Mouse (Mus musculus) B cell, adult 62 days (primary cell): Measurements from ENCODE around the gene Clec10a. TPM values are rescaled to one million over a fixed set of nuclear protein-coding genes. Genes with fewer than 3 reads are reported as not detected.

Experiments used
- total RNA-seq: library from RNA; stranded (reverse); gene quantifications from 4 replicates; pipeline ENCODE4 v1.2.4, GENCODE M21; 2023

Clec10a gene
- total RNA-seq: not detected in 4 replicates

DNA sequence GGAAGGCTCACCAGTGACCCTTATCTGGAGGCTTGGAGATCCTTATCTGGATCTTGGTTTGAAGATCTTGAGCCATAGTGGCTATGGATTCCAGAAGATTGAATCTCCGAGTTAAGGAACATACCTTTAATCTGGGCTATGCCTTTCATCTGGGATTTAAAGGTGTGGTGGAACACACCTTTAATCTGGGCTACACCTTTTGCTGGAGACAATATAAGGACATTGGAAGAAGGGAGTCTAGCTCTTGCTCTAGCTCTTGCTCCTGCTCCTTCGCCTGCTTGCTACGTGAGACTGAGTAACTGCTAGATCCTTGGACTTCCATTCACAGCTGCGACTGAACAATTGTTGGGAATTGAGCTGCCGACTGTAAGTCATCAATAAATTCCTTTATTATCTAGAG lies at the start of gene Clec10a:
Clec10a (plus strand) TSS at position 301 of the 400 bp plus-strand sequence.

GRCm38 (mm10) chr11:70129926-70130379 lies 26.0 kb upstream of the Clec10a start, which contains the start of gene Mgl2:
Mgl2 (plus strand) TSS chr11:70130329.

DNA sequence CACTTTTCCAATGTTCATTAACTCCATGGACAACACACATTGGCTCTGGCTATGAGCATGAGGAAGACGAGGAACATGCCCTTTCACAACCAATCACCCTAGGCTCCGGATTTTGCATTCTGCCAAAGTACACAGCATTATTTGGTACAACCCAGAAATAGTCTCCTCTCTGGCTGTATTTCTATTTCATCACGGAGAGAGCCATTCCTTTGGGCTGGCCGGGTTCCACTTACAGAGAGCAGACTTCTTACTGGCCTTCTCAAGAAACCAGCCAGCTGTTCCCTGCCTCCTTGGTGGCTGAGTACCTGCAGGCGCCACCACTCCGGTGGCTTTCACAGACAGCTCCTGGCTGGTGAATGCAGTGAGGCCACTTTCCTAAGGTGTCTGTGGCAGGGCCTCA lies 56.4 kb downstream of the Clec10a start, which contains the start of gene Slc16a11:
Slc16a11 (plus strand) TSS at position 330 of the 400 bp plus-strand sequence.

Other genes with a start within 250 kb of the Clec10a start
- 144 to 150 TPM (median 147 TPM) in 4 replicates for gene Gps2, start 242.3 kb upstream of the Clec10a start, total RNA-seq
- gene Eif5a, start 234.2 kb upstream of the Clec10a start, total RNA-seq: 337 to 380 TPM (median 350 TPM) in 4 replicates
- gene Ybx2, start 220.4 kb upstream of the Clec10a start, total RNA-seq: not detected in 4 replicates
- gene Slc2a4, start 208.0 kb upstream of the Clec10a start, total RNA-seq: not detected in 4 replicates
- not detected in 4 replicates for gene Cldn7, start 191.4 kb upstream of the Clec10a start, total RNA-seq
- 87.5 to 123 TPM (median 99.1 TPM) in 4 replicates for gene Ctdnep1, start 175.0 kb upstream of the Clec10a start, total RNA-seq
- 49.4 to 55.9 TPM (median 52.5 TPM) in 4 replicates for gene Elp5, start 173.7 kb upstream of the Clec10a start, total RNA-seq
- gene Gabarap, start 165.1 kb upstream of the Clec10a start, total RNA-seq: 285 to 331 TPM (median 318 TPM) in 4 replicates
- gene Phf23, start 160.4 kb upstream of the Clec10a start, total RNA-seq: 48.3 to 52.7 TPM (median 51.4 TPM) in 4 replicates
- 51.2 to 61.3 TPM (median 58.7 TPM) in 4 replicates for gene Dvl2, start 155.6 kb upstream of the Clec10a start, total RNA-seq
- 44.6 to 55.5 TPM (median 48.8 TPM) in 4 replicates for gene Acadvl, start 140.8 kb upstream of the Clec10a start, total RNA-seq
- gene Dlg4, start 139.3 kb upstream of the Clec10a start, total RNA-seq: 3.9 to 7.2 TPM (median 4.3 TPM) in 4 replicates
- not detected in 4 replicates for gene Asgr1, start 102.1 kb upstream of the Clec10a start, total RNA-seq
- not detected in 4 replicates for gene Asgr2, start 63.6 kb upstream of the Clec10a start, total RNA-seq
- gene Mgl2, start 25.9 kb upstream of the Clec10a start, total RNA-seq: not detected in 4 replicates
- not detected in 4 replicates for gene Slc16a11, start 56.6 kb downstream of the Clec10a start, total RNA-seq
- gene Slc16a13, start 64.9 kb downstream of the Clec10a start, total RNA-seq: 2.3 to 6.7 TPM (median 2.5 TPM) in 4 replicates
- 0.38 to 0.97 TPM (median 0.72 TPM) in 3 of 4 replicates, not detected in the other for gene Bcl6b, start 73.6 kb downstream of the Clec10a start, total RNA-seq
- 58.0 to 66.5 TPM (median 65.5 TPM) in 4 replicates for gene 0610010K14Rik, start 81.7 kb downstream of the Clec10a start, total RNA-seq
- 1.9 to 7.8 TPM (median 4.1 TPM) in 4 replicates for gene Gm21988, start 83.6 kb downstream of the Clec10a start, total RNA-seq
- 56.1 to 99.7 TPM (median 83.1 TPM) in 4 replicates for gene Rnasek, start 83.6 kb downstream of the Clec10a start, total RNA-seq
- gene Alox12, start 99.2 kb downstream of the Clec10a start, total RNA-seq: 0.18 to 0.31 TPM (median 0.26 TPM) in 3 of 4 replicates, not detected in the other
- gene Alox12e, start 166.4 kb downstream of the Clec10a start, total RNA-seq: not detected in 4 replicates
- 2.2 TPM in 1 of 4 replicates, not detected in the others for gene Alox15, start 195.8 kb downstream of the Clec10a start, total RNA-seq